Mouse (Mus musculus): Measurements from ENCODE around the gene Hist4h4. TPM values are rescaled to one million over a fixed set of nuclear protein-coding genes. Genes with fewer than 3 reads are reported as not detected.

Hist4h4 gene
- total RNA-seq, 4 experiments from 2014 or later, result 11.5 to 15.1 (median 12.4) TPM

DNA sequence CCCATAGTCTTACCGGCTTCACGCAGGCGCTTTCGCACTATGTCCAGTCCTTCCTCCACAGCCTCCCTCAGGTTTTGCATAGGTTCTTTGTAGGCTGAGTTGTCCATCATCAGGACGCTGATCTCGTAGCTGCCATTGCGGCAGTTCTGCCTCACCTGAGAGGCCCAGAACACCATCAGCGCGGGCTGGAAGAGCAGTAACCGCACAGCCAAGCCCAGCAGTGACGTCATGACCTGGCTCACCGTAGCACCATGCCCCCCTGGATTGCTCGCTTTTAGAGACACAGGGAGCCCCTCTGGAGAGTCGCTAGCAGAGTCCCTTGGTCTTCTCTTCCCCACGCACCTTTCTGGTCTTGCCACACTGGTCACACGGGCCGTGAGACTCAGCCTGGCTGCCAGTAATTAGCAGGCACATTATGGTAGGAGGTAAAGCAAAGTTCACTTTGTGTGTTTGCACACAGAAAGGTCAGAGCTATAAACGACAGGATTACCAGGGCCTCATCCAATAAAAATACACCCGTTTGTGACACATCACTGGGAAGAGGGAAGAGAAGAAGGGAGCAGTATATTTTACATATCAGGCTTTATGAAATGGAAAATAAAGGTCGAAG is 22.7 kb downstream of the Hist4h4 start, which contains the start of gene Gucy2c:
Gene Gucy2c, minus strand, starts transcription at position 389 of the 610 bp plus-strand sequence.
- DNase-seq, result no peak

DNA sequence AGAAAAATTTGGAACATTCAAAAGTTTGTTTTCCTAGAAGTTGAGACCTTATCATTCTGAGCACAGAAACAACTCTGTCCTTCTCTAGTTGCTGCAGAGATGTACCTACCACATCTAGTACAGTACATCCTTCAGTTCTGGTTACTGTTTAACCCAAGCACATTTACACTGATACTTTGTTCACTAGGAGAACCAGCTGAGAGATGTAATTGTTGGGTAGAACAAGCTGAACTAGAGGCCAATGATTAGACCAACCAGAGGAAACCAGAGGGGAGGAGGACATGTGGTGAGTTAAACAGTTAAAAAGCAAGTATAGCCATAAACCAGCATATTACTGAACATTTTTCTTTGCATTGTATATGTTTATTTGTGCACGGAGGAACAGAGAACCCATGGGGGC is 27.8 kb downstream of the Hist4h4 start:
- no peak for DNase-seq

DNA sequence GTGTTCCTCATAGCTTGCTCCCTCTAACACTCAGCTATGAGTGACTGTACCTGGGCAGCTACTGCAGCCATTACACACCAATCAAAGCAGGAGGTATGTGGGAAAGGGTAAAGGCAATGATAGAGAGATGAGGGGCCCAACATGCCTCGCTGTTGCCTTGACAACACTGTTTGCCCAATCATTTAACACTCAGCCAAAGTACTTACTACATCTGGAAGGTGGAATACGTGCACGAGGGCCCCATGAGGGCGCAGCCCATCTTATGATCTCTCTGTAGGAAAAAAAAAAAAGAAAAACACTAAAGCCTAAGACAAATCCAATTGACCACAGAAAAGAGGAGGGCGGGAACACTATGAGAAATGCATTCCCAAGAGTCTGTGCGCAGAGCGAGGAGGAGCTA is 34.4 kb downstream of the Hist4h4 start:
- no peak for DNase-seq

DNA sequence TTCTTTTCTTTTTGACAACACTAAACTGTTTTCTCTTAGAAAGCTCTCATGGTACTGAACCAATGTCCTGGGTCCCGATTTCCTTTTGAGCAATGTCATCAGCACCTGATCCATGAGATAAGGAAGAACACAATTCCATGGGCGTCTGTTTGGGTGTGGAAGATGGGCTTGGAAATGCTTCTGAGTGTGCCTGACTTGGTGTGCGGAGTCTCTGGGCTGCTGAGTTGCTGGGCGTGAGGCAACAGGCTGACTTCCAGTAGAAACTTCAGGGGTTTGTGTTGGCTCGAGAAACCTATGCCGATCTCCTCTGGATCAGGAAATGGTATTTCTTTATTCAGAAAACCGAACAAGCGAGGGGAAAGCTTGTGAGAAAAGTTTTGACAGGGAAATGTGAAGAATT is 35.1 kb downstream of the Hist4h4 start:
- DNase-seq, result no peak

DNA sequence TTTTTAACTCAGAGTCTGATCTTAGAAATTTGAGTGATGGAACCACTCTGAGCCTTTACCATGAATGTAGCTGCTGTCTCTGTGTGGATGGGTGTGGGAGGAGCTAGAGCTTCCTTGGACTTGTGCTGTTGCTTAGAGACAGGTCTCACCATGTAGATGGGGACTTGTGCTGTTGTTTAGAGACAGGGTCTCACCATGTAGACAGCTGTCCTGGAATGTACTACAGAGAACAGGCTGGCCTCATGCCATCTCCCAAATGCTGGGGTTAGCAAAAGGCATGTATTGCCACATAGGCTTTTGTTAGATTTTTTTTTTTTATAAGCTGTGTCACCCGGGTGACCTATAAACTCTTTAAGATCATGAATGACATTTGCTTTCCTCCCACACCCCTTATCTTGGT is 40.3 kb downstream of the Hist4h4 start:
- no peak for DNase-seq

Small RNA genes within 50 kb of the gene (microRNA-seq; reads per million reads assigned to microRNA genes)
- 0 reads per million in 2 experiments for gene Gm44364

Other genes starting within 250 kb of the Hist4h4 start
- gene Plbd1, start 142.5 kb downstream of the Hist4h4 start, total RNA-seq (2022), result 10 to 100 TPM in 3 of 4 experiments, 1 to 10 TPM in 1; 7.6 to 20.9 (median 15.8) TPM
- gene Gucy2c, start 22.6 kb downstream of the Hist4h4 start, total RNA-seq (2022), result under 1 TPM in 1 of 4 experiments, not detected in 3; 0.09 TPM
- 100 to 1,000 TPM in 3 of 4 experiments, 10 to 100 TPM in 1; 81.8 to 292 (median 145) TPM for gene H2afj, start 3.8 kb upstream of the Hist4h4 start, total RNA-seq (2022)
- gene BC049715, start 23.2 kb upstream of the Hist4h4 start, total RNA-seq (2022), result 1 to 10 TPM in 1 of 4 experiments, under 1 TPM in 3; 0.51 to 1.3 (median 0.97) TPM
- 100 to 1,000 TPM in 1 of 4 experiments, 10 to 100 TPM in 3; 75.0 to 108 (median 79.2) TPM for gene Wbp11, start 23.8 kb upstream of the Hist4h4 start, total RNA-seq (2022)
- gene Smco3, start 31.0 kb upstream of the Hist4h4 start, total RNA-seq (2022), result under 1 TPM in 2 of 4 experiments, not detected in 2; 0.23 to 0.28 TPM
- 1 to 10 TPM; 5.3 to 7.9 (median 7.2) TPM for gene Art4, start 53.3 kb upstream of the Hist4h4 start, total RNA-seq (2022)
- 100 to 1,000 TPM; 174 to 284 (median 210) TPM for gene Mgp, start 71.4 kb upstream of the Hist4h4 start, total RNA-seq (2022)
- under 1 TPM in 1 of 4 experiments, not detected in 3; 0.28 TPM for gene Erp27, start 117.8 kb upstream of the Hist4h4 start, total RNA-seq (2022)
- under 1 TPM in 1 of 4 experiments, not detected in 3; 0.14 TPM for gene Pde6h, start 119.4 kb upstream of the Hist4h4 start, total RNA-seq (2022)
- 10 to 100 TPM; 20.7 to 30.5 (median 28.0) TPM for gene Arhgdib, start 137.5 kb upstream of the Hist4h4 start, total RNA-seq (2022)